Mouse (Mus musculus) liver, adult 2 months (tissue): ENCODE data around the gene Bicral. TPM values are rescaled to one million over a fixed set of nuclear protein-coding genes. Genes with fewer than 3 reads are reported as not detected.

Experiments used
- DNase-seq: peaks from one replicate; pipeline ENCODE4 v3.0.0-alpha.2; 2011; ENCODE audit warnings: low read depth, low spot score; ENCODE audit errors: extremely low read depth
- H3K27ac ChIP-seq: fragments of 200-500 bp; replicated peaks from 2 replicates; pipeline ENCODE4 v1.5.1; 2012; ENCODE audit warnings: low read depth, mild to moderate bottlenecking, control low read depth, inconsistent platforms, low read length; ENCODE audit not compliant: insufficient read depth
- H3K27me3 ChIP-seq: fragments of 200-500 bp; 2 replicates; pipeline ENCODE4 v1.6.1; 2012; ENCODE audit warnings: mild to moderate bottlenecking, moderate library complexity, low read length, inconsistent platforms; ENCODE audit not compliant: control insufficient read depth, insufficient read depth
- H3K36me3 ChIP-seq: fragments of 200-500 bp; 2 replicates; pipeline ENCODE4 v1.6.1; 2012; ENCODE audit warnings: low read length, inconsistent platforms; ENCODE audit not compliant: control insufficient read depth, insufficient read depth
- H3K4me1 ChIP-seq: fragments of 200-500 bp; 2 replicates; pipeline ENCODE4 v1.6.1; 2011; ENCODE audit warnings: low read length; ENCODE audit not compliant: control insufficient read depth, insufficient read depth
- H3K4me3 ChIP-seq: fragments of 200-500 bp; 2 replicates; pipeline ENCODE4 v1.5.1; 2011; ENCODE audit warnings: low read depth, mild to moderate bottlenecking, control low read depth, low read length, moderate library complexity; ENCODE audit not compliant: insufficient read depth
- H3K79me2 ChIP-seq: fragments of 200-500 bp; 2 replicates; pipeline ENCODE4 v1.6.1; 2012; ENCODE audit warnings: inconsistent platforms, mild to moderate bottlenecking, low read length, moderate library complexity; ENCODE audit not compliant: control insufficient read depth, insufficient read depth
- H3K9ac ChIP-seq: fragments of 200-500 bp; 2 replicates; pipeline ENCODE4 v1.6.1; 2012; ENCODE audit warnings: low read depth, mild to moderate bottlenecking, control low read depth, inconsistent platforms, low read length
- CTCF ChIP-seq: fragments of 200-500 bp; IDR thresholded peaks from 2 replicates; pipeline ENCODE4 v1.5.1; 2011; ENCODE audit warnings: low read depth, low read length, control low read depth
- POLR2A ChIP-seq: fragments of 200-500 bp; IDR thresholded peaks from 2 replicates; pipeline ENCODE4 v1.6.1; 2011; ENCODE audit warnings: low read length, control low read depth; ENCODE audit not compliant: insufficient read depth; ENCODE audit errors: extremely low read depth
- WGBS: fragments of 180-500 bp; shearing (Covaris S2); methylation state at CpG from one replicate; pipeline ENCODE4 v1.1.7; 2018; 5-methylcytosine and 5-hydroxymethylcytosine counted together
- polyA plus RNA-seq: library from polyadenylated mRNA; depleted of rRNA; stranded (reverse); fragments of >200 nt; gene quantifications from 2 replicates; pipeline ENCODE4 v1.2.3, GENCODE M21; 2012
- total RNA-seq: library from RNA; depleted of rRNA; stranded (reverse); fragments of >200 nt; gene quantifications from 2 replicates; pipeline ENCODE4 v1.2.3, GENCODE M21; 2014

The Bicral gene
- total and polyA plus RNA-seq, 2 experiments, result 3.2 to 7.9 TPM

DNA sequence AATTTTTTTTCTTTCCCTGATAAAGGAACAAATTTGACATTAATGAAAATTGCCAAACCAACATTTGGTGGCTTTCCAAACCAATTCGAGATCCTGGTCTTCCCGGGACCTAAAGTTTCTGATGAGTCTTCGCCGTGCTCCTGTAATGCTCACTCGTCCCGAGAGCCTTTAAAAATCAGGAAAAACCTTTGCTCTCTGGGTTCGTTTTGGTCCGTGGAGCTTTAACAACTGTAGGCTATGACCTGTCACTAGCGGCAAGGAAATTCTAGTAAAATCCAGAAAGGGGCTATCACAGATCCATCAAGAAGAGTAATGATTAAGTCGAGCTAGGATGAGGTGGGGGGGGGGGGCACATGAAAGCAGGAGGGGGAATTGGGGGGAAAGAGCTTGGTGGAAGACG, 76.4 kb downstream of the Bicral start:
- DNase-seq, result peak; percentile 49
- TF ChIP-seq CTCF, result no peak
- TF ChIP-seq POLR2A, result no peak
- peaks cover 32% of the 10 kb centered on the region for H3K36me3 ChIP-seq
- peak overlapping the region; percentile 56 for H3K27ac ChIP-seq
- peak overlapping the region; percentile 95 for H3K9ac ChIP-seq
- WGBS, result under 1% methylated on average over 11 of the region's 11 CpGs
- peaks cover 3% of the 10 kb centered on the region; the same call in 1 of the 2 replicates for H3K4me1 ChIP-seq
- H3K27me3 ChIP-seq, result no peaks in the 10 kb centered on the region
- H3K79me2 ChIP-seq, result peaks cover 12% of the 10 kb centered on the region; the same call in 1 of the 2 replicates
- peak overlapping the region; percentile 67 for H3K4me3 ChIP-seq

DNA sequence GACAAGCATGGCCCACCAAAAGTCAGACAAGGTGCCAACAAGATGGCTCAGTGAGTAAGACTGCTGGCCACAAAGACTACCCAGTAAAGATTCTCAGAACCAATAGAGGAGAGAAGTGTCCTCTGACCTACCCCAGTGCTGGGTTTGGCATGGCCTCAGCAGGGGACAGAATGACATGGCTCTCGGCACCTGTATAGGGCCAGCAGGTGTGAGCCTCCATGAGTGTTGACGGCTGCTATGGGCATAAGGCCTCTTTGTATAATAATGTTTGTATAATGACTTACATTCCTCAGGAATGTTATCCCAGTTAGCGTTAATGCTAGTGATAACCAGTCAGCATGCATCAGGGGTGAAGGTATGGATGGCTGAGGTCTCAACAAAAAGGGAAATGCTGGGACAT, 82.2 kb downstream of the Bicral start:
- Histone ChIP-seq H3K4me3 (no peak overlapping the region), H3K9ac (no peak overlapping the region), H3K4me1 (peaks cover 6% of the 10 kb centered on the region), H3K79me2 (peaks cover 10% of the 10 kb centered on the region; the same call in 1 of the 2 replicates), H3K27me3 (no peaks in the 10 kb centered on the region), H3K27ac (no peak overlapping the region), H3K36me3 (peaks cover 46% of the 10 kb centered on the region)
- no peak for DNase-seq
- 82% methylated on average over 3 of the region's 3 CpGs for WGBS
- TF ChIP-seq POLR2A (no peak), CTCF (no peak)

DNA sequence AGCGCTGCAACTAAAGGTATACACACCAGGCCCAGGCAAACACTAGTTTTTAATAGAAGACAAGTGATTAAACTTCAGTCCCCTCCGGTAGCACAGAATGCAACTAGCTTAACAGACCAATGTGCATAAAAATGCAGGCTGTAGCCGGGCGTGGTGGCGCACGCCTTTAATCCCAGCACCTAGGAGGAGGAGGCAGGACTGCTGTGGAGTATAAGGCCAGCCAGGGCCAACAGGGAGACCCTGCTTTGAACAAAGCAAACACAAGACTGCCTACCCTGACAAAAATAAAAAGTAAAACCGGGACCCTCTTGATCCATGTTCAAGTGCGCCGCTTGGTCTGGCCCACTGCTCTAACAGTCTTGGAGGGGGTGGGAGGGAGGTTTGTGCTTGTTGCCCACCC, 83.2 kb downstream of the Bicral start:
- H3K4me1 ChIP-seq, result peaks cover 6% of the 10 kb centered on the region
- H3K79me2 ChIP-seq, result peaks cover 8% of the 10 kb centered on the region; the same call in 1 of the 2 replicates
- H3K27me3 ChIP-seq, result no peaks in the 10 kb centered on the region
- DNase-seq, result no peak
- H3K9ac ChIP-seq, result no peak overlapping the region
- 97% methylated on average over 9 of the region's 9 CpGs for WGBS
- peaks cover 42% of the 10 kb centered on the region for H3K36me3 ChIP-seq
- no peak for TF ChIP-seq POLR2A
- no peak for TF ChIP-seq CTCF
- no peak overlapping the region for H3K27ac ChIP-seq
- H3K4me3 ChIP-seq, result no peak overlapping the region

DNA sequence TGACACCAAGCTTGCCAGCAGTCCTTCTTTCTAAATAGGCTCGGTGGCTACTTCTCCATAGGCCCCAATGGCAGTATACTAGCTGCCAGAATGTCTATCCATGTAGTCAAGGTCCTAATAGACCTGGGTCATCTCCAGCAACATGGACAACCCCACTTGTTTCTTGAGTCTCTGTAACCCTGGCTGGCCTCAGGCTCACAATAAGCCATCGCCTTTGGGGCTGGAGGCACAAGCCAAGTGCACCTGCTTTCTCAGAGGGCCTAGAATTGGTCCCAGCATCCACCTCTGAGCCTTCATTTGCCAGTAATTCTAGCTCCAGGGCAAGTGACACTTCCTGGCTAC, 84.2 kb downstream of the Bicral start:
- Histone ChIP-seq H3K27ac (peak overlapping the region; percentile 94), H3K36me3 (peaks cover 34% of the 10 kb centered on the region), H3K9ac (peak overlapping the region; percentile 53), H3K4me1 (peaks cover 6% of the 10 kb centered on the region), H3K4me3 (no peak overlapping the region), H3K79me2 (peaks cover 3% of the 10 kb centered on the region; the same call in 1 of the 2 replicates), H3K27me3 (no peaks in the 10 kb centered on the region)
- TF ChIP-seq POLR2A, result no peak
- no peak for TF ChIP-seq CTCF
- 26% methylated on average over 2 of the region's 2 CpGs for WGBS
- peak; percentile 40 for DNase-seq

DNA sequence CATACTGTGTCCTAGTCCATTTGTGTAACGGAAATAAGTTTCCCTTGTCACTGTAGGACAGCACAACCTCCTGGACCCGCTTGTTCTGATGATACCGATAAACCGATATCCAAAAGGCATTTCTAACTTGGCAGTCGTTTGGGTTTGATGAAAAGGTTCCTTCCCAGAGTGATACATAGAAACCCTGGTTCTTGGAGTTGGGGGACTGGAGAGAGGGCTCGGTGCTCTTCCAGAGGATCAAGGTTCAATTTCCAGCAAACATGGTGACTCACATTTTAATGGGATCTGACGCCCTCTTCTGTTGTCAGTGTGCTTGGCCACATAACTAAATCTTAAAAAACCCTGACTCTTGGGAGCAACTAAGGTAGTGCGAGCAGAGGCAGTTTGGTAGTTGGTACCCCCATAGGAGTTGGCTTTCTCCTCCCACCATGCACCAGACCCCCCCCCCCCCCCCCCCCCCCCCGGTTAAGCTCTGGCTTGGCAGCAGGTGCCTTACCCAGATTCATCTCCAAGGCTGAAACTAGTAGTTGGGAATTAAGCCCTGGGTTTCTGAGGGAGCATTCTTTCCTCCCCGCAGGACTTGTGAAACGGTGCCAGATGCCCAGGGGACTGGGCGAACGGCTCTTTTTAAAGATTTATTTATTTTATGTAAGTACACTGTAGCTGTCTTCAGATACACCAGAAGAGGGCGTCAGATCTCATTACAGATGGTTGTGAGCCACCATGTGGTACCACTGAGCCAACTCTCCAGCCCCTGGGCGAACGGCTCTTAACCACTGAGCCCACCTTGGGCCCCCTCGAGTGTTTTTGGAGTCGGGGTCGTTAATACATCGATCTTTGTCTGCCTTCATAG, 84.8 kb downstream of the Bicral start:
- Histone ChIP-seq H3K79me2 (peaks cover 3% of the 10 kb centered on the region; the same call in 1 of the 2 replicates), H3K4me3 (peak overlapping the region; percentile 88), H3K27me3 (no peaks in the 10 kb centered on the region), H3K4me1 (peaks cover 6% of the 10 kb centered on the region), H3K9ac (peak overlapping the region; percentile 91), H3K27ac (peak overlapping the region; percentile 94), H3K36me3 (peaks cover 28% of the 10 kb centered on the region)
- TF ChIP-seq POLR2A (no peak), CTCF (peak; percentile 23)
- peak; percentile 76 for DNase-seq
- WGBS, result 6% methylated on average over 20 of the region's 20 CpGs
